Mouse (Mus musculus): ENCODE measurements around the gene Cntnap4.

Cntnap4 gene

DNA sequence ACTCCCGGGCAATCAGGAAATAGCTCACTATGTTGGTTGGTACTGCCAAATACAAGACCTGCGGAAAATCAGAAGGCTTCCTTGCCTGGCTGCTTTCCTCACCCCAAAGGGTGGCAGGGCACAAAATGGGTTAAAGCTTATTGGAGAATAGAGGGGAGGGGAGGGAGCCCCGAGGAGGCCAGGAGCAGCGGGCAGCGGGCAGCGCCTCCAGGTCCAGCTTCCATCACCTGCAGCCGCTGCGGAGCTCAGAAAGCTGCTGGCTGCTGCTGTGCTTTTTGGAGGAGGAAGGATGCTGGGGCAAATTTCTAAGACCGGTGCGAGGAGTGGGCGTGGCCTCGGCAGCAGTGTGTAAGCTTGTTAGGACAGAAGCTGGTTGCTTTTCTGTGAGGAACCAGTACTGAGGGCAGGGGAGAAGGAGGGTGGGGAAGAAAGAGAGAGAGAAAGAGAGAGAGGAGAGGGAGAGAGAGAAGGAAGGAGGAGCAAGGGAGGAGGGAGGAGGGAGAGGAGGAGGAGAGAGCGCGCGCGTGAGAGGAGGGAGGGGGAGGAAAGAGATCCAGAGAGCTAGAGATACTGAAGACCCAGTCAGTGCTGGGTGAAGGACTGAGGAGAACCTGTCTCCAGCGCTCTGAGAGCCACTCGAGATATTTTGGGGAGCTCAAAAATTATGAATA is at the start of gene Cntnap4:
Gene Cntnap4, plus strand, starts transcription at position 573 of the 671 bp plus-strand sequence.
- DNase-seq: no peak

DNA sequence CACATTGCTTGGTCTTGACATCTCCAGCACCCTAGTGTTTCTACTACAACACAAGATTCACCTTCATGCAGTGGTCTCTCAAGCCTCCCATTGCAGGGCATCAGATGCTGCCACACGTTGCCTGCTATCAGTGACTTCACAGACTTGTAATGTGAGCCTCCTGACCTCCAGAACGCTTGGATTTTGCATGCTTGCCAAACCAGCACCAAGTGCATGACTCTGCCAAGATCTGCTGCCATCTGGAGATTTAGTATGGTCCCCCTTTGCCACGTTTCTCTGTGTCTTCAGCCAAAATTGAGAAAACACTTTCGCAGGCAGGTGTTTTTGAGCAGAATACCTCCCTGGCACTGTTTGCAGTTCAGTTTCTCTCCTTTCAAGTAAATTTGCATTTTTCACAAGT is 12.5 kb upstream of the Cntnap4 start:
- DNase-seq: no peak

DNA sequence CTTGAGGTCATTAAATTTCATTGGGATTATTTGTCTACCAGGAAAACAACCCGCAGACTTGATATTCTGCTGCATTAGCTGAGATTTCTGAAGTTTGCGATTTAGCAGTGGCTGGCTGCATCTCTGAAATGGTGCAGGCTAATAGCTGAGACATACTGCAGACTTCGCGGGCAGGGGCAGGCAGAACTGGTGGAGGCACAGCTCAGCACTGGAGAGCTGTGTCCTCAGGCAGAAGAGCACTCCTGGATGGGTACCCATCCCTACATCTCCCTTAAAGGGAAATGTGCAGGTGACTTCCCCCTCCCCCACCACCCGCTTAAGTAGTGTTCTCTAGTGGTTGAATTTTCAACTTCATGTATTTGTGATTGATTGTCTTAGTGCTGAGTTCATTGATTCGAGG is 698 bp downstream of the Cntnap4 start:
- DNase-seq: no peak

DNA sequence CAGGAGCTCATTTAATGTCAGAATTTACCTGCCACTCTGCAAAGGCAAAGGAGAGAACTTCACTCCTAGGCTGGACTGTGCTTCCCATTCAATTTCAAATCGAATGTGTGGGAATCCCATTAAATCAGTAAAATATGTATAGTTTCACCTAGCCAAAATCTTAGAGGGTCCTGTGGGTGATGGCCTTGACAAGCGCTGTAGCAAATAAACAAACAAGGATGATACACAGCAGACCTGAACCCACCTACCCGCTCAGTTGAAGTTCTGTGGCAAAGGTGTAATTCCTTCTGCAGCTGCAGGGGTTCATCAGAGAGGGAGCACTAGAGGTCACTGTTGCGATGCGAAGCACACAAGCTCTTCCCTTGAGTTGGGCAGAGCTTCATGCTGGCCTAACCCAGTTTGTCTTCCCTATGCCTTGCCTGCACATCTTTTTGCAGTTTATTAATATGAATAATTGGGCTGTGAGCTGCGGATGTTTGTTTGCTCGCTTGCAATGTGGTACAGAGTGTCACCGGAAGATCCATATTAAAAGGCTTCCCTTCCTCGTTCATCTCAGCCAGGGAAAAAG is 1.6 kb downstream of the Cntnap4 start:
- no peak for DNase-seq

DNA sequence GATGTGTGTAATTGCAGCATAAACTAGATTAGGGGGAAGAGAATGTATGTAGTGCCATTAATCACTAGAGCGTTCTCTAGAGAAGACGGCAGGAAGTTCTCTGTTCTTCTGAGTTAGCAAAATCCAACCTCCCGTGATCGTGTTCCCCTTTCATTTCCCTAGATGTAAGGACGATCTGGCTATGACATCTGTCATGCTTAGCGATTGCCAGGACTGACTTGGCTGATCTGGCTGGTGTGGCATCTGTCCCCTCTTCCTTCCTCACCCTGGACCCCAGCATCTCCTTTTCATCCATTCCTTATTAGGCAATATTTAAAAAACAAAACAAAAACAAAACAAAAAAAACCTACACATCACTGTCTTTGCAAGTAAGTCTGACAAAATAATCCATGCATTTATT is 11.6 kb downstream of the Cntnap4 start:
- no peak for DNase-seq

DNA sequence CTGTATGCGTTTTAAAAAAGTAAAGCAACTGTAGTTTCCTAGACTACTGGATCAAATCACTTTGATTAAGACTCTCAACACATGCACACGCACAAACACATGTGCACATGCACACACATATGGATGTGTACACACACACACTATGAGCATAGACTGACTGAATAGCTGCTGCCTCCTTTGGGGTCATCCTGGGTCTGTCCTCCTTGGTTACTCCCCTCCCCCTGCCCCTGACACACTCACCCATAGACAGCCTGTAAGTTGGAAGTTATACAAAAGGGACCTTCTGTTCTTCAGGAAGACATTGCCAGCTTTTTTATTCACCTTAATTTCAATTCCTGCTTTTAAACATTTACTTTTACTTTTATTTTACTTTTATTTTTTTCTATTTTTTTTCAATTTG is 13.6 kb downstream of the Cntnap4 start:
- no peak for DNase-seq

DNA sequence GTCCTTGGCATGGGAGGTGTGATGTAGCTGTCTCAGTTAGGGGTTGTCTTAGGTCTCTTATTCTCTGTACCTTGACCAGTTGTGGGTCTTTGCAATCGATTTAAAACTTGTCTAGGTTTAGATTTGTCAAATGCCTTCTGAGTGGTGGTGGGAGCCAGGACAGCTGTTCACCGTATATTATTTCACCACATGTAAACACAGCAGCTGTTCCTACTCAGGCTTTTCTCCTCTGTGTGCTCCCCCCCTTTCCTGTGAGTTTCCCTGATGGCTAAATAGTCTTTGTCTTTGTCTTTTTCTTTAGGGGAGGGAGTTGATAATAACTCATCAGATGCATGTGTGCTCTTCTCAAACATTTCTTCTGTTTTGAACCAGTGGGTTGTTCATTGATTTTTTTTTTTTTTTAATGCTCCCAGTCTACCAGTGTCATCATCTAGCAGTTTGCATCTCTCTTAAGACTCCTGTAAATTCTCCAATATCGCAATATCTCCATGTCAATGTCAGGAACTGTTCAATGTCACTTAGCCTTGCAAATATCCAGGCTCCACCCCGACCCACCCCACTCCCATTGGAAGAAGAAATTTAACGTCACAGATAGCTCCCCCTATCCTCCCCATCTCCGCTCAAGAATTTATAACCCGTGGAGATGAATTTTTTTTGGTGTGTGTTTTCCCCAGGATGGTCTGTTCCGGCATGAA is 18.7 kb downstream of the Cntnap4 start:
- DNase-seq: no peak

DNA sequence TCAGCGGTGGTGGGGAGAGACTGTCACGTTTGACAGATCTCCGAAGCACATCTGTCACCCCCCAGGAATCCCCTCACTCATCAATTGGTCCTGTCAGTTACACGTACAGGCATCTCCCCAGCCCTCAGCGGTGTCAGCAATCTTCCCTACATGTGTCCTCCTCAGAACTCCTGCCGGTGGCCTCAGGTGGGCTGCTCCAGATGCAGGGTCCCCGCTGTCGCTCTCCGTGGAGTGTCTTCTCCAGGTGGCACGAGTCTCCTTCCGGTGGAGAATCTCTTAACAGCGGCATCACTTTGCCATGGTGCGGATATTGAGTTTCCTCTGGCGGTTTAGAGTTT is 19.2 kb downstream of the Cntnap4 start:
- no peak for DNase-seq

GRCm38 (mm10) chr8:112596023-112596776 is 26.4 kb downstream of the Cntnap4 start:
- no peak for DNase-seq

DNA sequence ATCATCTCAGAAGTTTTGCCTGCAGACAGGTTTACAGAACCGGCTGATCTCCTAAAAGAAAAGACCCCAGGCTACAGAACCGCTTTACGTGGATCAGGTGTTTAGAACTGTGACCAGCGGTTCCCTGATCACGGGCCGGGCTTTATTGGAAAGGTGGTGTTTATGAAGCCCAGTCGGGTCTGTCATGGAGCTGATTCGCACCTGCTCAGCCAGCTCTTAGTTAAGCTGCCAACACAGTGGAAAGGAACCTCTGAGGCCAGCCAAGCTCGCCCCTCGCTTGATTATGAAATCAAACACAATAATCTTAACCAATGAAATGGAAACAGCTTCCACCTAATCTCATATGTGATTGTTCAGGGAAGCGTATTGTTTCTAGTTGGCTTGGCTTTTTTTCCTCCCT is 30.1 kb downstream of the Cntnap4 start:
- DNase-seq: no peak

GRCm38 (mm10) chr8:112601150-112601549 is 31.3 kb downstream of the Cntnap4 start:
- no peak for DNase-seq

DNA sequence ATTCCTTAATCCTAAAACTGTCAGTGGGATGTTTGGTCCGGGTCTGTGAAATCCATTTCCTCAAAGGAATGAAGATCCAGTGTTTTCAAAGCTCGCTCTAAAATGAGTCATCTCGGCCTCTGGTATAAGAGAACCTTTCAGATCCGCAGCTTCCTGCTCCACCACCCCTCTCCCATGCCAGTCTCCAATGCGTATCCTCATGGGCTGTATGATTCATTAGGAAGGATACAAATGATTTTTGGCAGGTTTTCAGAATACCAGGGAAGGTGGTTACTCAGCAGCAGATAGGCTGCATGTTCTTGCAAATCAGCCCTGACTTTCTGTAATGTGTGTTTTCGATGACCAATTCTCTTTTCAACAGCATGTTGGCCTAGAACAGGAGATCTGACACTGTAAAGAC is 40.3 kb downstream of the Cntnap4 start:
- no peak for DNase-seq

DNA sequence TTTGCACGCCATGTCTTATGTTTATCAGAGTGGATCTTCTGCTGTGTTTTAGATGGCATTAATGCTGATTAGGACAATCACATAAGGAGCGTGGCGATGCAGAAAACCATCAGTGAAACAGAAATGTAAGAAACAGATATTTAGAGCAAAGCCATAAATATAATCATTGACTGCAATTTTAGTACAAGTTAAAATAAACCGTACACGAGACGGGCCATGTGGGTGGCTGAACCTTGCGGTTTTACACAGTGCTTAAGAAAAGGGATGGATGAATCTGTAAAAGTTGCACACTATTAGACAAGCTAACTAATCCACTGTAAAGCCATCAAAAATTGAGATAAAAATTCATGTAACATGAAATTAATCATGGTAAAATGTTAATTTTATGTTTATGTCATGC is 58.9 kb downstream of the Cntnap4 start:
- no peak for DNase-seq

GRCm38 (mm10) chr8:112652657-112653056 is 82.8 kb downstream of the Cntnap4 start:
- DNase-seq: no peak

DNA sequence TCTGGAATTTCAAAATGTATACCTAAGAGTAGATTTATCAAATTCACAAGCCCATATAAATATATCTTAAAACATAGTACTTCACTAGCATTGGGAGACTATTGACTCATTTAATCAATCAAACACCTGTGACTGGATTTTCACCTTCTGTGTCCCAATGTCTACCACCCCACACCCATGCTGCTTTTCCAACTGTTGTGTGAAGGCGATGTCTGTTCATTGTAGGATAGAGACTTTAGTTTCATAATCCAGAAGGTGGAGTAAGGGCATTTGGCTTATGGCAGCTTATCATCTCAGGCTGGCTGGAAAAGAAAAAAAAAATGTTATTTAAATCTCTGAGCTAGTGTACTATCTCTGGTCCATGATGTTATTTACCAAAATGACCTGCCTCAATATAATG is 83.4 kb downstream of the Cntnap4 start:
- DNase-seq: no peak

- no peak for DNase-seq
Measured at GRCm38 (mm10) chr8:112653994-112654393, 84.2 kb downstream of the Cntnap4 start.

DNA sequence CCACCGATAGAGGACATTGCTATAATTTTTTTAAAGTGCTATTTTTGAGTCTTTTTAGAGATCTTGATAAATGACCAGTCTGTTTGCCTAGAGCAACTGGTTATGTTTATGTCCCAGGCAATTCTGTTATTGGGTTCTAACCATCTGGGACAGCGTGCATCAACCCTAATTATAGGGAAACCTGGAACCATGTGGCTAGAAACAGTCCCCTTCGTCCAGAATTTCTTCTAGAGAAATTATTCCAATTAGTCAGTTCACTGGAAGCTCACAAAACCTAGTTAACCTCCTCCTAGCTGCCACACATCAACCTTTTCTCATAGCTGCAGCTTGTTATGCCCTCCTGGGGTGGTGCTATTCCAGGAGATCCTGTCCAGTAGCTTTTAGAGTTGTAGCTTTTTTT is 94.2 kb downstream of the Cntnap4 start:
- DNase-seq: no peak

DNA sequence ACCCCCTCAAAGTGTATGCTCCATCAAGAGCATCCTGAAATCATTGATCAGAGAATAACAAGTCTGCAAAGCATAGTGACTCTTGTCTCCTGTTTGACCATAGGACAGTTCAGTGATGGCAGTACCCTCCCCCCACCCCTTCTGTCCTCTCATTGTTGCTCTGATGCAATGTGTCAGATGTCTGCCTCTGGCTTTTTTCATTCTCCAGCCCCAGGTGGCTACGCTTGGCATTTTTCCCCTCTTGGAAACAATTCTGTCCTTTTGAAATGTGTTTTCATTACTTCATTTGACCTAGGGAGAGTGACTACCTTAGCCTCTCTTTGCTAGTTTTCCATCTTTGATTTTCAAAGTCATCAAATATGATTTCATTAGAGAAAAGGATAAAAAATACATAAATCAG is 104.8 kb downstream of the Cntnap4 start:
- no peak for DNase-seq

GRCm38 (mm10) chr8:112681757-112682156 is 111.9 kb downstream of the Cntnap4 start:
- no peak for DNase-seq

DNA sequence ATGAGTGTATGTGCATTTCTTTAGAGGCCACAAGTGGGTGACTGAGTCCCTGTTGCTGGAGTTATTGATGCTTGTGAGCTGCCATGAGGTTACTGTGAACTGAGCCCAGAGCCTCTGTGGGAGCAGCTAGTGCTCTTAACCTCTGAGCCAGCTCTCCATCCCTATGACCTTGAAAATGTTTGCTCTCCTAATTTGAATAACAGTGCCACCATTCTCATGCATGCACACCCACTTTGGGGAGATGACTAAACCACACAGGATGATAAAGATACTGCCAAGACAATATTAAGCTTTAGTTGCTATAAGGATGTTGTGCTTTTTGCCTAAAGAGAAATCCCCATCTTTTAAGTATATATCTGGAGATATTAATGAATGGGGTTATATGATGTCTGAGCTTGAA is 125.9 kb downstream of the Cntnap4 start:
- no peak for DNase-seq

- DNase-seq: no peak
Measured at GRCm38 (mm10) chr8:112698141-112698540, 128.3 kb downstream of the Cntnap4 start.

DNA sequence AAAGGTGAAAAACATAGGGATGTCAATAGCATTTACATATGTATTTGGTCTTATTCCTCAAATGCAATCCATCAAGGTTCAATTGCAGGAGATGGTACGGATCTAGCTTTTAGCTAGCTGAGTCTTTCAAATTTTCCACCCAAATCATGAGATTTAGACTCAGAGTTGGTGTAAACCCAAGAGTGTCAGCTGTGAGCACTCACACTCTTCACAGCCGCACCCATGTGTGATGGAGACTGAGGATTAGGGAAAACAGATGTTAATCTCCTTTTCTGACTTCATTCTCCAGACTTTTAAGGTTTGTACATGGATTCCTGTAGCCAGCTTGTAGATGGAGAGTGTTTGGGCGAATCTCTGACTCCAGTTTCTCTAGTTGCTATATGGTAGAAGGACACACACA is 147.1 kb downstream of the Cntnap4 start:
- no peak for DNase-seq

DNA sequence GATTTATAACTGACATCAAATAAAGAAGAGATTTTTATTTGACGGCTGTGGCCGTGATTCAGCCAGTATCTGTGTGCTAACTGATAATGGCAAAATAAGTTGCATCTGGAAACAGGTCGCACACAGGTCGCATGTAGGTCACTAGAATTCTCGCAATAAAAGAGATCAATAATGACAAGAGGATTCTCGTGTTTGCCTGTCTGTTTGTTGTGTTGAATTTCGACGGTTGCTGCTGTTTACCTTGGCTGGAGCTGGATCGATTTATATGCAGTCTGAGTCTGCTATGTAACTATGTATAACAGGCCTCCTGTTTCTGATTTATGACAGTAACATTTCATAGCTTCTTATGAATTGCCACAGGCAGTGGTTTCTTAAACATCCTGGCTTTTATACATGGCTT is 155.1 kb downstream of the Cntnap4 start:
- DNase-seq: no peak

Measured in thymus, postnatal 14 days (tissue).